Mouse (Mus musculus) hindlimb bud, embryonic 11.5 days (tissue): ENCODE measurements around the gene Ppp1r37.

ENCODE experiments used
- DNase-seq: peaks from one replicate; pipeline ENCODE4 v3.0.0-alpha.2; 2012; ENCODE audit warnings: low read depth, low spot score; ENCODE audit errors: extremely low spot score

Gene Ppp1r37

DNA sequence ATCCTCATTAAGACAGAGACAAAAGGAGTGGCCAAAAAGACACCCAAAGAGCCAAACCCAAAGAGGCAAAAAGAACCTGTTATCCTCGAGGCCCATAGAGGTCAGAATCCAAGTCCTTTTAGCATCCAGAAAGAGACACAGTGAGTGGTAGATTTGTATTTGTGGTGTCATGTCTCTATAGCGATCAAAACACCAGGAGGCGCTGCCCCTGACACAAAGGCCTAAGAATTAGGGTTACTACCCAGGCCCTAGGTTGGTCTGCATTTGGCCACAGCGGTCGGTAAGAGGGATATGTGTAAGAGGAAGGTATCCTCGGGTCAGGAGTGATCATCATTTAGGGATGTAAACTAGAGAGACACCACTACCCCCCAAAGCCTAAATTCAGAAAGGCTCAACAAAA lies 56.5 kb downstream of the Ppp1r37 start:
- DNase-seq: no peak

DNA sequence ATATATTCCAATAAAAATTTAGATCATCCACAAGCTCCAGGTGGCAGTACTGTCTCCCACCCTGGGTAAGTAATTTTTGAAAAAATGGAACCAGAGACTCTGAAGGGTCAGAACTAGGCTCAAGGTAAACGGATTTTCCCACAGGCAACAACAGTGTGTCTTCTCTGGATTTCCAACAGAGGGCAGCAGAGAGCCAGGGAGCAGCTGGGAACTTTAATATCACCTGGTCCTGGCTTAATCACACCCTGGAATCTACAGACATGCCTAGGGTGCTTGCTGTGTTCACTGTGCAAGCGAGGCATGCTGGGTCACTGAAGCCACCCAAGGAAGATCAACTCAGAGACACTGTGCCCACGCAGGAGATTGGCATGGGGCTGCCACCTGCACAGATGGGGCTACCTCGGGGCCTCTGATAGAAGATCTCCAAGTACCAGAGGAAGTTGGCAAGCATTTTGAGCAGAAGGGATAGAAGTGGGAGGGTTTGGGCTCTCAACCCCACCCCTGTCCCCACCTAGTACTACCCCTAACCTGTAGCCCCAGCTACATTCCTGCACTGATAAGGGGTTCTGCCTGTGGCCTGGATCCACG lies 59.3 kb downstream of the Ppp1r37 start:
- no peak for DNase-seq

DNA sequence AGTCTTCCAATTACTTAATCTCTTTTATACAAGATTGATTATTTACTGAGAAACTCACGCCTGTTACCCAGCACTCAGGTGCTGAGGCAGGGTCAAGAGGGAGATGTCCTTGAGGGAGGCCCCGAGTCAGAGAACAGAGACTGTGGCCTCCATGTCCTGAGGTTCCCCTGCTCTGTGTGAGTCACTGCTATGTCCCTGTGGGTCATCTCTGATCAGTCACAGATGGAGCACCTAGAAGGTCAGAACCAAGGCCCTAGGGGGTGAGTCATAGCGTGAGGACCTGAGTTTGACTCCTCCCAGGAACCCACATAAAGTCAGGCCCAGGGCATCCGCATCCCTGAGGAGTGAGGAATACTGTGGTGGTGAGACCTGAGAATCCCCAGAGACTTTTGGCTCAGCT lies 61.2 kb downstream of the Ppp1r37 start:
- no peak for DNase-seq

DNA sequence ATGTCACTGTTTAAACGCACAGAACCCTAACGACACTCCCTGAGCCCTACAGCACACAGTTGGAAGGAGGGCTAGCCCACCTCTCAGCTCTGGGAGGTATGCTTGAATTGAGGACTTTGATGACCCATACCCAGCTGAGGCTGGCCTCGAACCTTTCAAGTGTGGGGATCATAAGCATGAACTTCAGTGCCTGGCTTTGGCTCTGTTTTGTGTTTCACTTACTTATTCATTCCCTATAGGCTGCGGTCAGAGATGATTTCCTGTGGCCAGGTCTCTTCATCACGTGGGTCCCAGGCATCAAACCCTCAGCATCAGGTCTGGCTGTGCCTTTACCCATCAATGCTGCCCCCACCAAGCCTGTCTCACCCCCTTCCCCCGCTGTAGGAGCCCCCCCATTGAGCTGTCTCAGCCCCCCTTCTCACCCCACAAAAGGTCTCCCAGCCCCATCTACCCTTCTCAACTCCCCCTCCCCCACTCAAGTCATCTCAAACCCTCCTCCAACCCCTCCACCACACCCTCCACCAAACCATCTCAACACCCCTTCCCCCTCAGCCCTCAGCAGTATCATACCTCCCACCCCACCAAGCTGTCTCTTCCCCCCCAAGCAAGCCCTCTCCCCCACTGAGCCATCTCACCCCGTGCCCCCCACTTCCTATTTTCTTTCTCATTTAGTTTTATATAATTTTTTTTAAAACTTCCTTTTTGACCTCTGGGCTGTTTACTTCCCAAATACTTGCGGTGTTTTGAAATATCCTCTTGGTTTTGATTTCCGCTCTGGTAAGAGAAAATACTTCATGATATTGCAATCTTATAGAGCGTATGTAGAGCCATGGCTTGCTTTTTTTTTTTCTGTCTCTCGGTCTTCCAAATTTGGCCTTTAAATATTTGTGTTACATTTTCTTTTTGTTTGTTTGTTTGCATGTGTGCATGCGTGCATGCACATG lies 62.2 kb downstream of the Ppp1r37 start:
- no peak for DNase-seq

DNA sequence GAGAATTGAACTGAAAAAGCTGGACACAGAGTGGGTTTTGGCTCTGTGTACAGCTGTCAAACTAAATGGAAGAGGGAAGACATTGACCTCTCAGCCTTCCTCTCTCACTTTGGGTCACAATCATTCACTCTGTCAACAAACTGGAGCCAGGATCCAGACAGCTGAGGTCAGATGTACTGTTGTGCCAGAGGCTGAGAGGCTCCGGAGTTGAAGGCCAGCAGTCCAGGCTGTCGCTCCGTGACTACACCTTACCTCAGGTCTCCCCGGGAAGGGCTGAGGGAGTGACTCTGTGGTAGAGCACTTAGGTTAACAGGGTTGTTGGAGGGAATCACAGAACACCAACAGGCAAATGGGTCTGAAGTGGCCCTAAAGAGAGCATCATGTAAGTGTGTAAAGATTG lies 64.5 kb downstream of the Ppp1r37 start:
- DNase-seq: no peak

DNA sequence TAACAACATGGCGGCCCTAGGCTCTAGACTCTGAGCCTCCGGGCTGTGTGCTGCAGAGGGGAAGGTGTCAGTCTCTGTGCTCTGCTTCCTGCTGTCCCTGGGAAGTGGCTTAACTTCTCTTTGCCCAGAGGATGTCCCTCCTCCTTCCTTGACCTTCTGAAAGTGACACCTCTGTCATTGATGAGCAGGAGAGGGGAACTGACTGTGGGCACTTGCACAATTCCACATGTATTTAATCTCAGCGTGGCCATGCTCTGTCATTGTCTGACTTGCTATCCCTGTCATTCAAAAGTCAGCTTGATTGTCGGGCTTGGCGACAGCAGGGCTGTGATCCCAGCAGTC lies 66.7 kb downstream of the Ppp1r37 start:
- DNase-seq: no peak

DNA sequence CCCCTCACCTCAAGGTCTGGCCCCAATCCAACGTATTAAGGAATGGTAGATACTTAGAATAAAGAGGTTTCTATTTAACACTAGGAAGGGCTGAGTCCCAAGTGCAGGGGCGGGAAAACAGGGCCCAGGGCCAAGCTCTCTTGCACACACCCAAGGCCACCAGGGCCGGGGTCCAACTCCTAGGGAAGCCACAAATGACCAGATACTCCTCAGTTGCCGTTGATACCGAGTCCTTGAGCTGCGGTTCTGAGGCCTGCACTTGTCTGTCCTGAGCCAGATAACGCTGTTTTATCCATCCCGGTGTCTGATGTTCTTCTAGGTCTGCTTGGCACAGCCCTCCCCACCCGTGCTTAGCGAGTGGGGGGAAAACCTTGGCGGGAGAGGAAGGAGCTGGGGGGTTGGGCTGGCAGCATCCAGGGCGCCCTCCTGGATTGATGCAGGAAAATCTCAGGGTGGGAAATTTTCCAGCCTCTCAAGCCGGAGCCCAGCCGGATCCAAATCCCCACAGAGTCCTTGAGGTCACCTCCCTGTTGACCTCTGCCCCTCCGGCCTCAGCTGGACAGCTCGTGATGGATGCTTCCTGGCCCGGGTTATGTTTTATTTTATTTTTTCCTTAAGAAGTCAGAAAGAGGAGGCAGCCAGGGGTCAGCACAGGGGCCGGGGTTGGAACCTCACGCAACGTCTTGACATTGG lies 67.2 kb downstream of the Ppp1r37 start:
- no peak for DNase-seq

DNA sequence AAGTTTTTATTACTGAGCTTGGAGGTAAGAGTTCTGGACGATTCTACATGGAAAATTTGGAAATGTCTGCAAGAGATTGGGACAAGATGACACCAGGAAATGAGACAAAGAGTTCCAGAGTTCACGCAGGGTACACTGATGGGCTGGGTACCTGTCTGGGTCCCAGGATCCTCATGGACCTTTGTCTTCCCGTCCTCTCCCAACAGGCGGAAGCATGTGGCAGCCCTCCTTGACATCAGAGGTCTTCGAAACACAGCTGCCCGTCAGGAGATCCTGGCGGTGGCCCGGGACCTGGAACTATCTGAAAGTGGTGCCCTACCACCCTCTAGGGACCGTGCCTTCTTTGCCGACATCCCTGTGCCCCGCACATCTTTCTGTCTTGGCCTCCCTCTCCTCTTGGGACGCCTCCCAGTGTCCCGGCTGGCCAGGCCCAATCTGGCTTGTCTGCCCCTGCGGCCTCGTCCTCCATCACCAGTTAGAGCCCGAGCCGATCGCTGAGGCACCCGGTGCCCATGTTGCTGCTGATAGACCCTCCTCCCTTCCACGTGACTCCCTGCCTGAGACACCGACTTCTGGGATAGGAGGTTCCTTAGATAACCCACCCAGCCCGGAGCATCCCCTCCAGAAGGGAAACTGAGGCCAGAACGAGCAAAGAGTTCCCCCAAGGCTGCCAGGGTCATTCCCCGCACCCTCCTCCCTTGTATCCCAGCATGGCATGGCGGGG lies 68.0 kb downstream of the Ppp1r37 start:
- no peak for DNase-seq

DNA sequence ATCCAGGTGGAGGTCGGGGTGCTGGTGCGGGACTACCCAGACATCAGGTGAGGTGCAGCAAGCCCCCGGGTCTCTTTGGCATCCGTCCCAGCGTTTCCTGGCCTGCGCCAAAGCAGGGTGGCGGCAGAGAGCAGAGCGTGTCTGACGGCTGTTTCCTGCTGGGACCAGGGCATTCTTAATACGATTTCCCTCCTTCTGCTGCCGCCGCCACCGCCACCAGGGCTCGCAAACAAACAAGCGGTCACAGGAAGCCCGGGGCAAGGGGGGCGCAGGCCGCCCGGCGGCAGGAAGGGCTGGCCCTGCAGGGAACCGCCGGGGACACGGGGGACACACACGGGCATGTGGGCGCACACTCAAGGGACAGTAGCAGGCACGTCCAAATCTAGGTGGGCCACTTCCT lies 71.1 kb downstream of the Ppp1r37 start:
- DNase-seq: no peak

DNA sequence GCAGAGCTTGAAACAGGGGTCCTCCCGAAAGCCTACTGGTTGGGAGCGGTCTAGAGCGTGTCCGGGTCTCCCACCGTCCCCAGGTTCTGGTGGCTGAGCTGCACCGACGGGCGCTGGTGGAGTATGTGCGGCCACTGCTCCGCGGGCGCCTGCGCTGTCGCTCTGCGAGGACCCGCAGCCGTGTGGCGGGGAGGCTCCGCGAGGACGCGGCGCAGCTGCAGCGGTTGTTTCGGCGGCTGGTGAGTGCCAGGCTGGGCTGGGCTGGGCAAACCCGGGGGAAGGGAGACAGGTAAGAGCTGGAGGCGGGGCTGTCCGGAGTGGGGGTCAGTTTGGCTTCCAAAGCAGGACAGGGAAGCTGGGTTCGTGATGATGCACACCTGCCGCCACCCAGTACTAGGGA lies 73.4 kb downstream of the Ppp1r37 start:
- DNase-seq: no peak

DNA sequence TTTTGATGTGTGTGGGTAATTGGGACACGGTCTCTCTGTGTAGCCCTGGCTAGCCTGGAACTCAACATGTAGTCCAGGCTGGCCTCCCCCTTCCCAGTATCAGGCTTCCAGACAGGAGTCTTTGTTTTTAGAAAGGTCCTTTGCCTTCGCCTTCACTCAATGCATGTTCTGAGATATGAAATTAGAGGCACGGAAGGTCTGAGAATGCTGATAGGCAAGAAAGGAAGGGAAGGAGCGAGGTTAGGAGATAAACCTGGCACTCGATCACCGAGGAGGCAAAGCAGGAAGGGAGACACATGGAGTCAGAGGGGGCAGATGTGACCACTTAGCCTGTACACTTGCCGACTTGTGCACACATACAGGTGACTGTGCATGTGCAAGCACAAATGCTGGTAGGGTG lies 76.3 kb downstream of the Ppp1r37 start:
- no peak for DNase-seq

DNA sequence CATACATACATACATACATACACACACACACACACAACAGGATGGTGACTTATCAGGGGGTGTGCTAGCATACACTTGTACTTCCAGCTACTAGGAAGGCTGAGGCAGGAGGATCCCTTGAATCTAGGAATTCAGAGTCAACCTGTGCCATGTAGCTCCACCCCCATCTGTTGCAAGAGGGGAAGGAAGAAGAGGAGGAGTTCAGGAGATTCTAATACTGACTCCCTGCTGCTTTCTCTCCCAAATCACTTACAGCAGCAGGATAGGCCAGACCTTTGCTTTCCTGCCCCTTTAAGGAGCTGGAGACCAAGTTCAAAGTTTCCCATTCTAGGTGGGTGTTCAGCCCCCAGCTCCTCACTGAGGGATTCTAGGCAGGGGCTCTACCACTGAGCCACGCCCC lies 77.4 kb downstream of the Ppp1r37 start:
- no peak for DNase-seq

DNA sequence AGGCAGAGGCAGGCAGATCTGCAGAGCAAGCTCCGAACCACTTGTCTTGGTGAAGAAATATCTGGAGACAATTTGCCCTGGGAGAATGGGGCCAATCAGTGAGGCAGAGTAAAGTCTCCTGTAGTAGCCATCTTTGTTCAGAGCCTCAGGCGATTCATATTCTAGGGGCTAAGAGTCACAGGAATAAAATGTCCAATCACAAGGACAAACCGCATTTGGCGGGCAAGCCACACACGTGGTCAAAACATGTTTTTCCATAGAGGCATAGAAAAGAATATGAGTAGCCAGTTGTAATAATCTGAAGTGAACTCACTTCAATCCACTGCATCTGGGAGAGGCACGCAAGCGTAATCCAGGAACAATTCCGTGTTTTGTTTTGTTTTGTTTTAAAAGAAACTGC lies 79.6 kb downstream of the Ppp1r37 start:
- no peak for DNase-seq
